Mouse (Mus musculus) lung, postnatal 4 days (tissue): ENCODE results near the gene Scaf1.

ENCODE experiments used
- DNase-seq, 2 experiments: peaks; one replicate each; pipeline ENCODE4 v3.0.0; 2021

Gene Scaf1

GRCm38 (mm10) chr7:44983944-44984832 lies 32.0 kb downstream of the Scaf1 start:
- no peak for DNase-seq

DNA sequence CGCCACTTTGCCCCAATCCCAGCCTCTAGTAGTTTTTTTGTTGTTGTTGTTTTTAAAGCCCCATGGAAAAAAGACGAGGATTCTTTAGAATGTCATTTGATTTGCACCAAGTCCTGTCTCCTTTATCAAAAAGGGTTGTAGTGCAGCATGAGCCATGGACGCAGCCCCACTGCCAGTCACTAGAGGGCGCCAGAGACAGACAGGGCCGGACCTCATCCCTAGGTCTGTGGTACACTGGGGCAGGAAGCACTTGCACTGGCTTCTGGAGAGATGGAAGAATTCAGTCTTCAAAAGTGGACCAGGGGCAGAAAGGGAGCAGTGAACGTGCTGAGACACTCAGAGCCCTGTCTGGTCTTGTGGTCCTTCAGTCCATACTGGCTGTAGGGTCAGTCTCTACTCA lies 33.1 kb downstream of the Scaf1 start:
- DNase-seq = peak; percentile 84 to 92

GRCm38 (mm10) chr7:44981539-44981938 lies 34.6 kb downstream of the Scaf1 start:
- DNase-seq = no peak

GRCm38 (mm10) chr7:44978300-44978699 lies 37.9 kb downstream of the Scaf1 start:
- DNase-seq = no peak

GRCm38 (mm10) chr7:44975117-44975419 lies 41.1 kb downstream of the Scaf1 start:
- DNase-seq = no peak

GRCm38 (mm10) chr7:44974383-44975116 lies 41.6 kb downstream of the Scaf1 start, which contains the start of gene Cpt1c:
Gene Cpt1c (minus strand): TSS chr7:44974851.
- DNase-seq = peak; percentile 82 to 85

- peak in 1 of 2 experiments; percentile 19 for DNase-seq
Measured at GRCm38 (mm10) chr7:44973415-44974130, 42.6 kb downstream of the Scaf1 start.

- DNase-seq = peak in 1 of 2 experiments; percentile 15
Measured at GRCm38 (mm10) chr7:44971142-44971541, 45.0 kb downstream of the Scaf1 start.

- peak; percentile 89 to 92 for DNase-seq
Measured at GRCm38 (mm10) chr7:44970231-44970691, 45.9 kb downstream of the Scaf1 start.

DNA sequence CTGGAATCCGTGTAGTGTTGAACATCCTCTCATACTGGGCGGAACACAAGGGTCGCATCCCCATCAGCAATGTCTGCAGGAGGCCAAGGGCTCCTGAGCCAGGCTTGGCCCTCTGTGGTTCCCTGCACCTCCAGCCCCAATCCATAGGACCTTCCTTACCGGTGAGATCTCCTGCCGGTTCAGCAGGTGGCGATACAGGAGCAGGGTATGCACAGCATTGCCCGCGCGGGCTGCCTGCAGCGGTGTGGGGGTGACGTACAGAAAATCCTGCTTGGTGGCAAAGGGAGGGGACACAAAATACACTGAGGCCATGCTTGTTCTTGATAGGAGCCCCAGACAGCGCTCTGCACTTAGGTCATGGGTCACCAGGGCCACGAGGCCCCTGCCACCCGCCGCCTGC lies 49.5 kb downstream of the Scaf1 start:
- DNase-seq = peak in 1 of 2 experiments; percentile 14

- no peak for DNase-seq
Measured at GRCm38 (mm10) chr7:44965975-44966374, 50.2 kb downstream of the Scaf1 start.

GRCm38 (mm10) chr7:44964990-44965389 lies 51.2 kb downstream of the Scaf1 start:
- DNase-seq = no peak

DNA sequence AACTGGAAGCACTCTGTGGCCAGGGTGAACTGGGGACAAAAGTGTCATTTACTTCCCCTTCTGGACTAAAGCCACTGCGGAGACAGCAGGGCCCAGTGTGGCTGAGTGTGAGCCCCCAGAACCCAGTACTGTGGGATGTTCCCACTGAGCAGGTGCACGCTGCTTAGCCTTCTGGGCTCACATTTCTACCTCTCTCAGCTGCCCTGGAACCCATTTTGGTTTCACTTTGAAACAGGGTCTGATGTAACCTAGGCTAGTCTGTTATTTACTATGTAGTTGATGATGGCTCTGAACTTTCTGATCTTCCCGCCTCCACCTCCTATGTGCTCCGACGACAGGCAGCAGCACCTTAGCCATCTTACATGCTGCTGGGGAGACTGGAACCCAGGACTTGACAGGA lies 53.3 kb downstream of the Scaf1 start:
- no peak for DNase-seq

DNA sequence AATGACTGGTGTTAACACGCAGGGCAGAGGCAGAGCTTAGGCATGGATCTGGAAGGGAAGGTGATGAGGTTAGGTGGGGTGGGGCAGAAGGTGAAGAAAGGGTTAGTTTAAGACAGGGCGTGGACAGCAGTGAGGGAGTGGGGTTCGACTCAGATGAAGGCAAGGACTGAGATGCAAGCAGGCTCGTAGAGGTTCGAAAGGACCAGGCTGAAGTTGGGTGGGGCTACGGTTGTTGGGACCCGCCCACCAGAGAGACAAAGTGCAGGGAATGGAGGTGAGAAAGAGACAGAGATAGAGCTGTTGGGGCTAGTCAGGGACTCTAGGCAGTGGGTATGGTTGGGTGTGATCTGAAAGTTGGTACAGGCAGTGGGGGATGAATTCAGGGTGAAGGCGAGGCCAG lies 53.8 kb downstream of the Scaf1 start:
- DNase-seq = no peak

GRCm38 (mm10) chr7:44960512-44960910 lies 55.7 kb downstream of the Scaf1 start:
- DNase-seq = no peak

DNA sequence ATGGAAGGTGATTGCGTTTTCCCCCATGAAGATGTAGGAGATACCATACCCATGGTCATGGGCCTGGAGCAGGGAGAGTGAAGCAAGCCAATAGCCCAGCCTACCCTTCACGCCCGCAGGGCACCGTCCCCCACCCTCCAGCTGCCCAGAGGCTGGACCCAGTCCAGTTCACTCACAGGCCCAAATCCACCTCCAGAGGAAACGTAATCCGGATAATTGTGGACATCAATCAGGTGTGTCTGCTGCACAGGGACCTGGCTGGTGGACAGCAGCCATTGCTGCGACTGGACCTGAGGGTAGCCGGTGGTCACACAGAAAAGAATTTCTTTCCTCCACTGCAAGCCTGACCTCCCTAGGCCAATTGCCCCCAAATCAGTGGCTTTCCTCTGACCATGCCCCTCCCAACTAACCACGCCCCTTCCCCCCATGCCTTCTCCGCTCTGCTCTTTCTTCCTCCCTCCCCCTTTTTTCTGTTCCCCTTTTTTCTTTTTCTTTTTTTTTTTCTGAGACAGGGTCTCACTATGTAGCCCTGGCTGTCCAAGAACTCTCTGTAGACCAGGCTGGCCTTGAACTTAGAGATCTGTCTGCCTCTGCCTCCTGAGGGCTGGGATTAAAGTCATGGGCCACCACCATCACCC lies 56.2 kb downstream of the Scaf1 start:
- DNase-seq = no peak

- no peak for DNase-seq
Measured at GRCm38 (mm10) chr7:44959281-44959680, 56.9 kb downstream of the Scaf1 start.

DNA sequence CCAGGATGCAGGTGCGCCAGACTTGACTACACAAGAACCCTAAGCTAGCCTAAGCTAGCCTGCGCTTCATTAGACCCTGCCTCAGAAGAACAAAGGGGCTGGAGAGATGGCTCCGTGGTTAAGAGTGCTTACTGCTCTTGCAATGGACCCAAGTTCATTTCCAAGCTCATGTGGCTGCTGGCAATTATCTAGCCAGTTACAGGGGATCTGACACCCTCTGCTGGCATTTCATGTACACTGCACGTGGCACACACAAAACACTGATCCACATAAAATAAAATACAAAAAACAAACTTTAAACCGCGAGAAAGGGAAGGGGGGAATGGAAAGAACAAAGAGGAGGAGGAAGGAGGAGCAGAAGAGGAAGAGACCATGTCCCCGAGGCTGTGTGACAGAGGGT lies 58.0 kb downstream of the Scaf1 start:
- peak in 1 of 2 experiments; percentile 59 for DNase-seq

DNA sequence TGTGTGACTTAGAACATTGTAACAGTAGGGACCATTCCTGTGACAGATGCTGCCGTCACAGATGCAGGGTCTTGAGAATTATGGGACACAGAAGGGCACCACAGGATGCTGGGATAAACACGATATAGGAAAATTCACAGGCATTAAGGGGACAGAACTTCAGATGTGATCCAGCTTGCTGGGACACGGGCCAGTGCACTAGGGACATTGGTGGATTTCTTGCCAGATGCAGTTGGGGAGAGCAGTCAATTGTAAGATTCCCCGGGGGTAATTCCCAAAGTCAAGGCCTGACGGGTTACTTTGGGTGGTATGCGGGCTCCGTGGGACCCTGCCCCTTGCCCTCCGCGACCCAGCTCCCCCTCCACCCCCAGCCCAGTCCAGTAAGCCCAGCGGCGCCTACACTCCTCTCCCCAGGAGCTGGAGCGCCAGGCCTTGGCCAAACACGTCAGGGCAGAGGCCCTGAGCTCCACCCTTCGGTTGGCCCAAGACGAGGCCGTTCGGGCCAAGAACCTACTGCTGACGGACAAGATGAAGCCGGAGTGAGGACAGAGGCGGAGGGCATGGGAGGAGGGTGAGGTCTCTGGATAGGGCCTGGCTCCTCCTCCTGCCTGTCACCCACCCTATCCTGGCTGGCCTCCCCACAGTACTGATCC lies 58.9 kb downstream of the Scaf1 start:
- peak; percentile 57 to 85 for DNase-seq

- DNase-seq = no peak
Measured at GRCm38 (mm10) chr7:44956266-44956665, 59.9 kb downstream of the Scaf1 start.

GRCm38 (mm10) chr7:44955628-44956027 lies 60.5 kb downstream of the Scaf1 start:
- DNase-seq = no peak
